Comparison of ENCODE assay signal across 19 mouse cellular contexts in the genomic region with DNA sequence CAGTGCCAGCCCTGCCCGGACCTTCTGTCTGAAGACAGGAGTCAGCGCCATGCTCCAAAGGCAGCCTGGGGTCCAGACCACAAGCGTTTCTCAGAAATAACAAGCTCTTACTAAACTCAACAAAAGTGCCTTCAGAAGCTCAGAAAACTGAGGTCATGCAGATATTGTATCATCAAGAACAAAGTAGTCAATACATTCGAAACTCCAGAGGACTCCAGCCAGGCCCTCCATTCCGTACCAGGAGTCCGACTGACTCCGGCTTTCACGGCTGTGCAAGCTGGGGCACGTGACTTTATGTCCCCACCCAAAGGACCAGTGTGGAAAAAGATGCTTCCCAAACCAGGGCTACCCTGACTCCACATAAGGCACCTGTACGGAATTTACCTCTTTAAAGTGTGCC.
A peak's percentile ranks its signal among the peaks of the same experiment; 100 is the strongest.
DNase-seq lines count a peak whose midpoint lies in the region; TF ChIP-seq lines count a peak whose summit lies in the region.
"Had no signal": no experiment of that assay in that cellular context is flagged by ENCODE, and none has a peak within 500 bp of the region (broad histone marks: within the 10 kb centered on the region; RNA-seq: fewer than 3 reads in every experiment).

No protein-coding gene starts in this region.

- no peaks in the 10 kb centered on the region for H3K27me3 ChIP-seq in E14TG2a.4 (ENCODE audit: insufficient read depth, low read length)
- H3K27me3 ChIP-seq: embryonic facial prominence, embryonic 13.5 days; forebrain, embryonic 12.5 days; hindbrain, embryonic 12.5 days; Patski had no signal

- peak overlapping the region; percentile 14; the same call in 1 of the 2 replicates for H3K4me3 ChIP-seq in E14TG2a.4 (replicated peaks; ENCODE audit: low read length)
- H3K4me3 ChIP-seq: embryonic facial prominence, embryonic 13.5 days; forebrain, embryonic 12.5 days; heart, embryonic 10.5 days; hindbrain, embryonic 12.5 days had no signal

- H3K36me3 ChIP-seq in E14TG2a.4 (ENCODE audit: insufficient read depth, low read length), result peaks cover 29% of the 10 kb centered on the region; the same call in 1 of the 2 replicates
- H3K36me3 ChIP-seq: heart, embryonic 10.5 days; hindbrain, embryonic 12.5 days had no signal

- peaks cover 86% of the 10 kb centered on the region for H3K4me1 ChIP-seq in E14TG2a.4 (replicated peaks; ENCODE audit: low read depth, low read length)

- no peak for TF ChIP-seq CTCF in E14TG2a.4 (conservative IDR thresholded peaks at IDR 0.05; ENCODE audit: low read length)

- H3K9me3 ChIP-seq in E14TG2a.4 (ENCODE audit: low read length), result no peaks in the 10 kb centered on the region
- H3K9me3 ChIP-seq: embryonic facial prominence, embryonic 13.5 days; forebrain, embryonic 12.5 days; heart, embryonic 10.5 days; hindbrain, embryonic 12.5 days had no signal

- DNase-seq in cerebellum, adult 9-11 months, result peak; percentile 46
- DNase-seq in cerebellum, postnatal 36 days, result no peak
- DNase-seq in layer of hippocampus, adult 11-12 months (ENCODE audit: low spot score), result peak; percentile 50
- no peak for DNase-seq in layer of hippocampus, postnatal 25 days (ENCODE audit: extremely low spot score in 1 of 2, low spot score in 1 of 2)
- DNase-seq in telencephalon, adult 2 months (ENCODE audit: low read depth, low spot score), result peak; percentile 60
- no peak for DNase-seq in lung, postnatal 4 days
- DNase-seq: adrenal gland, postnatal 14 days; cerebellum, adult 8-10 months; embryo, embryonic 11 days; gastrocnemius, postnatal 10 days; heart, adult 18-20 months; heart, postnatal 10 days; heart, postnatal 4 days had no signal

Comparison
In these comparisons a context has a peak if more than half of its experiments do, and no peak if none do; other contexts are left out.
1. DNase-seq: peak in cerebellum, adult 9-11 months (single experiment), layer of hippocampus, adult 11-12 months (single experiment) and telencephalon, adult 2 months (single experiment); none in cerebellum, postnatal 36 days (0 of 2), layer of hippocampus, postnatal 25 days (0 of 2) and lung, postnatal 4 days (0 of 2).